Mouse (Mus musculus) ES-E14 (cell line): ENCODE data around the gene Zbtb22.

Source experiments
- CHD2 ChIP-seq: IDR thresholded peaks from 2 replicates; pipeline ENCODE4 v1.6.1; 2014; ENCODE audit warnings: mild to moderate bottlenecking, low read depth, low read length, inconsistent platforms
- HCFC1 ChIP-seq: IDR thresholded peaks from 2 replicates; pipeline ENCODE4 v1.6.1; 2012; ENCODE audit warnings: low read length, inconsistent platforms, borderline replicate concordance; ENCODE audit not compliant: insufficient read depth
- MAFK ChIP-seq: IDR thresholded peaks from 2 replicates; pipeline ENCODE4 v1.6.1; 2014; ENCODE audit warnings: mild to moderate bottlenecking, low read depth, low read length, inconsistent platforms; ENCODE audit not compliant: insufficient read depth
- ZC3H11A ChIP-seq: IDR thresholded peaks from 2 replicates; pipeline ENCODE4 v1.6.1; 2012; ENCODE audit warnings: low read depth, mild to moderate bottlenecking, inconsistent platforms, low read length, borderline replicate concordance
- ZNF384 ChIP-seq: IDR thresholded peaks from 2 replicates; pipeline ENCODE4 v1.6.1; 2012; ENCODE audit warnings: low read depth, low read length, inconsistent platforms

DNA sequence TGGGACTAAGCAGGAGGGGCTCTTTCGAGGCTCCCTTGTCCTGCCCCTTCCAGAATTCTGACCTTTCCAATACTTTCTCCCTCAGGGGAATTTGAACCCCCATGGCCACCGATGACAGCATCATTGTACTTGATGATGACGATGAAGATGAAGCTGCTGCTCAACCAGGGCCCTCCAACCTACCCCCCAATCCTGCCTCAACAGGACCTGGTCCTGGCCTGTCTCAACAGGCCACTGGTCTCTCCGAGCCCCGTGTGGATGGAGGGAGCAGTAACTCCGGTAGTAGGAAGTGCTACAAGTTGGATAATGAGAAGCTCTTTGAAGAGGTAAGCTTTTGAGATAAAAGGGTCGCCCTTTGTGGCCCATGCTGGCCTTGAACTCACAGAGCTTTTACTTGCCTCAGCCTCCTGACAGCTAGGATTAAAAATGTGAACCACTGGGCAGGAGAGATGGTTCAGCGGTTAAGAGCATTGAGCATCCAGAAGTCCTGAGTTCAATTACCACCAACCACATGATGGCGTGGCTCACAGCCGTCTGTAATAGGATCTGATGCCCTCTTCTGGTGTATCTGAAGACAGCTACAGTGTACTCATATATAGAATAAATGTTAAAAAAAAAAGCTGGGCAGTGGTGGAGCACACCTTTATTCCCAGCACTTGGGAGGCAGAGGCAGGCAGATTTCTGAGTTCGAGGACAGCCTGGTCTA, 5.2 kb upstream of the Zbtb22 start:
- no peak for TF ChIP-seq HCFC1
- no peak for TF ChIP-seq ZNF384
- TF ChIP-seq MAFK = no peak
- no peak for TF ChIP-seq CHD2
- no peak for TF ChIP-seq ZC3H11A
